ENCODE assay signal across 8 mouse cellular contexts in genomic region chr6:73367616-73368015, GRCm38 (mm10).
DNase-seq lines count a peak whose midpoint lies in the region; ATAC-seq and TF ChIP-seq lines count a peak whose summit lies in the region.

No protein-coding gene starts in this region.

- no peak overlapping the region for H3K27ac ChIP-seq in ES-E14 (ENCODE audit: insufficient read depth, low read depth, low read length, poor library complexity, severe bottlenecking)
- H3K27ac ChIP-seq in forebrain, embryonic 13.5 days: no peak overlapping the region

- intact Hi-C loops in heart, postnatal 14 days (cut with DNase I): no loop called here

- H3K27me3 ChIP-seq in forebrain, embryonic 13.5 days: 0 out of 2 replicates have a peak, but pooled peaks cover 4% of the 10 kb centered on the region

- H3K4me3 ChIP-seq in ES-E14 (ENCODE audit: insufficient read depth in 1 of 2, low read depth in 1 of 2, low read length in 2 of 2, poor library complexity in 1 of 2, severe bottlenecking in 1 of 2): no peak overlapping the region
- no peak overlapping the region for H3K4me3 ChIP-seq in forebrain, embryonic 13.5 days

- peak overlapping the region; percentile 51 for H3K4me2 ChIP-seq in forebrain, embryonic 13.5 days

- H3K9ac ChIP-seq in ES-E14 (ENCODE audit: insufficient read depth, low read depth, low read length, poor library complexity, severe bottlenecking): no peak overlapping the region
- no peak overlapping the region for H3K9ac ChIP-seq in forebrain, embryonic 13.5 days

- in situ Hi-C loops in ES-E14 (cut with MboI; ENCODE audit: low sequenced_read_pairs in 2 of 2, unreplicated experiment in 2 of 2): no loop called here

- H3K36me3 ChIP-seq in ES-E14 (ENCODE audit: control insufficient read depth, insufficient read depth, low read length, poor library complexity, severe bottlenecking): no peaks in the 10 kb centered on the region
- H3K36me3 ChIP-seq in forebrain, embryonic 13.5 days (ENCODE audit: poor library complexity, severe bottlenecking): no peaks in the 10 kb centered on the region

- 7% methylated on average over 5 of the region's 5 CpGs for WGBS in forebrain, embryonic 13.5 days
- 2% methylated on average over 5 of the region's 5 CpGs for WGBS in large intestine, adult 2 months

- DNase-seq in ES-E14 (ENCODE audit: low read depth, low spot score): peak; percentile 87
- DNase-seq in heart, postnatal 14 days: peak; percentile 51 to 77
- peak; percentile 55 for DNase-seq in large intestine, adult 2 months (ENCODE audit: low read depth, low spot score)
- DNase-seq in lung, adult 18-20 months: peak; percentile 37 to 61
- DNase-seq in thymus, postnatal 25 days: peak; percentile 44

- H3K9me3 ChIP-seq in ES-E14 (ENCODE audit: control insufficient read depth, insufficient read depth, low read depth, low read length): no peaks in the 10 kb centered on the region
- H3K9me3 ChIP-seq in forebrain, embryonic 13.5 days (replicated peaks): no peaks in the 10 kb centered on the region

- 0 out of 4 replicates have a peak, but pooled peaks cover 0 to 4% of the 10 kb centered on the region in 2 experiments for H3K4me1 ChIP-seq in ES-E14 (ENCODE audit: control insufficient read depth in 2 of 2, insufficient read depth in 2 of 2, low read length in 2 of 2, poor library complexity in 1 of 2)
- peaks cover 14% of the 10 kb centered on the region for H3K4me1 ChIP-seq in forebrain, embryonic 13.5 days

- peak; percentile 65; the same call in 1 of the 2 replicates for ATAC-seq in cerebellum, adult (ENCODE audit: insufficient number of reproducible peaks, low FRiP score, low TSS enrichment)
- ATAC-seq in forebrain, embryonic 13.5 days: peak; percentile 87
- peak; percentile 53; the same call in 1 of the 2 replicates for ATAC-seq in neutrophil, adult 5-6 weeks (ENCODE audit: extremely low read depth, insufficient number of reproducible peaks, low FRiP score, poor library complexity, severe bottlenecking)

TF ChIP-seq in ES-E14, 5 proteins besides CTCF, POLR2A, EP300 and RAD21:
- TF ChIP-seq MAFK (IDR thresholded peaks at IDR 0.05; ENCODE audit: insufficient read depth, low read depth, low read length) (no peak), ZC3H11A (IDR thresholded peaks at IDR 0.05; ENCODE audit: borderline replicate concordance, low read depth, low read length) (peak; percentile 80; the same call in 1 of the 2 replicates)
